Mouse (Mus musculus) limb, embryonic 13.5 days (tissue): ENCODE measurements around the gene Cabp4. TPM values are rescaled to one million over a fixed set of nuclear protein-coding genes. Genes with fewer than 3 reads are reported as not detected.

Source experiments
- ATAC-seq: fragments of 200-750 bp; cut with Nextera tagmentation; 2 replicates; pipeline ENCODE4 v1.8.0; 2017; ENCODE audit warnings: low read depth, moderate number of reproducible peaks, moderate TSS enrichment; ENCODE audit not compliant: low FRiP score
- H3K27ac ChIP-seq: fragments of 300-500 bp; sonication (generic); 2 replicates; pipeline ENCODE4 v1.5.1; 2015; ENCODE audit warnings: inconsistent platforms, mild to moderate bottlenecking, moderate library complexity
- H3K27me3 ChIP-seq: fragments of 300-500 bp; sonication (generic); 2 replicates; pipeline ENCODE4 v1.6.1; 2015; ENCODE audit warnings: mild to moderate bottlenecking, inconsistent platforms
- H3K36me3 ChIP-seq: fragments of 300-500 bp; sonication (generic); 2 replicates; pipeline ENCODE4 v1.6.1; 2015; ENCODE audit warnings: inconsistent platforms, mild to moderate bottlenecking, moderate library complexity
- H3K4me1 ChIP-seq: fragments of 300-500 bp; sonication (generic); 2 replicates; pipeline ENCODE4 v1.6.1; 2015; ENCODE audit warnings: inconsistent platforms
- H3K4me2 ChIP-seq: fragments of 300-500 bp; sonication (generic); replicated peaks from 2 replicates; pipeline ENCODE4 v1.6.1; 2015; ENCODE audit warnings: inconsistent platforms, mild to moderate bottlenecking, moderate library complexity
- H3K4me3 ChIP-seq: fragments of 300-500 bp; sonication (generic); 2 replicates; pipeline ENCODE4 v1.5.1; 2015; ENCODE audit warnings: moderate library complexity, mild to moderate bottlenecking, inconsistent platforms
- H3K9ac ChIP-seq: fragments of 300-500 bp; sonication (generic); 2 replicates; pipeline ENCODE4 v1.6.1; 2015; ENCODE audit warnings: mild to moderate bottlenecking, inconsistent platforms
- H3K9me3 ChIP-seq: fragments of 300-500 bp; sonication (generic); 2 replicates; pipeline ENCODE4 v1.6.1; 2016; ENCODE audit warnings: inconsistent platforms
- WGBS: fragments of 180-500 bp; shearing (Covaris S2); methylation state at CpG from one replicate; pipeline ENCODE4 v1.1.7; 2015; 5-methylcytosine and 5-hydroxymethylcytosine counted together
- polyA plus RNA-seq: library from polyadenylated mRNA; unstranded; fragments of >200 nt; fragmentation: Nextera tagmentation; extraction: Ambion mirVana; gene quantifications from 2 replicates; pipeline ENCODE4 v1.2.1, GENCODE M21; 2015

Gene Cabp4
- polyA plus RNA-seq, 1 experiment from 2014 or later: 0.05 TPM

DNA sequence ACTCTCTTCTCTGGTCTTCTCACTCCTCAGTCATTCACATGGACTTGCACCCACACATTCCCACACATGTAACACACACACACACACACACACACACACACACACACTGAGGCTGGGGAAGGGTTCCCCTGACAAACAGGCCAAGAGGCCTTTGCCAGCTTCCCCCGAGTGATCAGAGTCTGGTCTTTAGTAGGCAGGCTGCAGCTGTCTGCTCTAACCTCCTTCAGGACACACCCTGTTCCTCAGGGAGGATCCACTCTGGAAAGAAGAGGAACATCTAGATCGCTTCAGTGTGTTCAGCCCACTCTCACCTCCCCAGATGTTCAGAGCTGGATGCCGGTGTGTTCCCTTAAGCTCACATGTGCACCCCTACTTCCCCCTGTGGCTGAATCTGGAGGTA is 49.5 kb downstream of the Cabp4 start:
- Histone ChIP-seq H3K9me3 (no peaks in the 10 kb centered on the region), H3K4me2 (no peak overlapping the region), H3K27ac (no peak overlapping the region), H3K27me3 (peaks cover 3% of the 10 kb centered on the region), H3K4me3 (no peak overlapping the region), H3K36me3 (no peaks in the 10 kb centered on the region), H3K9ac (no peak overlapping the region), H3K4me1 (peaks cover 26% of the 10 kb centered on the region)
- 74% methylated on average over 3 of the region's 3 CpGs for WGBS
- ATAC-seq: no peak

DNA sequence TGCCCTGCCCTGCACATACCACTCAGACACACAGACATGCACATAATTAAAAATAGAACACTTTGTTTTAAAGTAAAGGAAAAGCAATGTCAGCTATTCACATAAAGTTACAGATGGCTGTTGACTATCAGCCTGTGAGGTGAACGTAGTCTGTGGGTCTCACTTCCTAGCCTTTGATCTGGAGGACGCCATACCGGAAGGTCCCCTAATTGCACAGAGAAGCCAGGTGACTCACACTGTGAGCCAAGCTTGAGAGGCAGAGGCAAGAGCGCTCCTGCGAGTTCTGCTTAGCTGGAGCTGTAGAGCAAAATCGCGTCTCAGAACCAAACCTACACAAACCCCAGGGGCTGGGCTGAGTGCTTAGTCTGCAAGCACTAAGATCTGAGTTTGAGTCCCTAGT is 50.1 kb downstream of the Cabp4 start:
- no peaks in the 10 kb centered on the region; the same call in 1 of the 2 replicates for H3K27me3 ChIP-seq
- H3K4me3 ChIP-seq: no peak overlapping the region
- ATAC-seq: no peak
- no peak overlapping the region for H3K9ac ChIP-seq
- no peak overlapping the region for H3K27ac ChIP-seq
- 42% methylated on average over 7 of the region's 7 CpGs for WGBS
- H3K9me3 ChIP-seq: no peaks in the 10 kb centered on the region
- H3K36me3 ChIP-seq: no peaks in the 10 kb centered on the region
- no peak overlapping the region for H3K4me2 ChIP-seq
- H3K4me1 ChIP-seq: peaks cover 22% of the 10 kb centered on the region

DNA sequence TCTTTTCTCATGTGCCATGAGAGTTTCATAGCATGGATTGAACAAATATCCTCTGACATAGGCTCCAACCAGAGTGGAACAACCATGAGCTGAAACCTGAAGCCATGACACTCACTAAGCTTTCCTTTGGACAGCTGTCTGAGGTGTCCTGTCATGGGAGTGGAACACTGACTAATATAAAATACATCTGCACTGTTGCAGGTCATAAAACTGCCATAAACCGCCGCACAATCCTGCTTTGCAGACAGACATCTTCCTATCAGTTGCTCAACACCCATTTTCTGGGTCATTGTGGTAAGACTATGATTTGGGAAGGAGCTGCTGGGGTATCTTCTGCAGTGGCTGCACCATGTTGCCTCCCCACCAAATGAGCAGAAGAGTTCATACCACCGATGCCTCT is 51.1 kb downstream of the Cabp4 start:
- Histone ChIP-seq H3K27me3 (no peaks in the 10 kb centered on the region; the same call in 1 of the 2 replicates), H3K4me2 (no peak overlapping the region), H3K36me3 (no peaks in the 10 kb centered on the region), H3K27ac (no peak overlapping the region), H3K4me1 (peaks cover 14% of the 10 kb centered on the region), H3K4me3 (no peak overlapping the region), H3K9me3 (no peaks in the 10 kb centered on the region), H3K9ac (no peak overlapping the region)
- no peak for ATAC-seq
- 67% methylated on average over 3 of the region's 3 CpGs for WGBS

DNA sequence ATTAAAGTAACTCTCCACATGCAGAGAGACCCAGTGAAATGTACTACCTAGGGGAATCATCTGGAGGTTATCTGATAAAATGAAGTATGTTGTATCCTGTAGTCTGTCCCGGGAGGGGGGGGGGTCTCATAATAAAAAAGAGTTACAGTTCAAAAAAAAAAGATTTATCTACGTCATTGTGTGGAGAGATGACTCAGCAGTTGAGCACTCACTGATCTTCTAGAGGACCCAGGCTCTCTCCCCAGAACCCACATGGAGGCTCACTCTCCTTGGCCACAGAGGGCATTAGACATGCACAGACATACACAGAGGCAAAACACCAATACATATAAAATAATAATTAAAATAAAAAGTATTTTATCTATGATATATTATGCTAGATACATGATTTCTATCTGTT is 52.5 kb downstream of the Cabp4 start:
- 59% methylated on average over 2 of the region's 2 CpGs for WGBS
- Histone ChIP-seq H3K9ac (no peak overlapping the region), H3K9me3 (no peaks in the 10 kb centered on the region), H3K27me3 (no peaks in the 10 kb centered on the region; the same call in 1 of the 2 replicates), H3K36me3 (no peaks in the 10 kb centered on the region), H3K4me2 (no peak overlapping the region), H3K4me1 (peaks cover 6% of the 10 kb centered on the region), H3K4me3 (no peak overlapping the region), H3K27ac (no peak overlapping the region)
- no peak for ATAC-seq

DNA sequence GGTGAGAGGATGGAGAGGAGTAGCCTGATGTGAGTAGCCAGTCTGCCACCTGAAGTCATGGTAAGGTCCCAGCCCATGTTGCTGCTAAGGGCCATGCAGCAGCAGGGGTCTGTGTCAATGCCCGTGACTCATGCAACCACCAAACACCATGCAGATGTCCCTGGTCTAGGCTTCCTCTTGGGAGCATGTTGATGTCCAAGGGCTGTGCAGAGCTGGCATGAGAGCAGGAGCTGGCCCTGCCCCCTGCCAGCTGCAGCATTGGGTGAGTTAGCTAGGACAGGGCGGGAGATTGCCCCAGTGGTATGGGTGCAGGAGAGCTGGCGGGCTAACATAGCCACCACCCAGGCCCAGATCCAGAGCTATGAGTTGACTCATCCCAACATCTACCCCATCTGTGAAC is 53.4 kb downstream of the Cabp4 start:
- Histone ChIP-seq H3K9ac (no peak overlapping the region), H3K4me1 (no peaks in the 10 kb centered on the region), H3K4me2 (no peak overlapping the region), H3K36me3 (no peaks in the 10 kb centered on the region), H3K27ac (no peak overlapping the region), H3K27me3 (no peaks in the 10 kb centered on the region; the same call in 1 of the 2 replicates), H3K4me3 (no peak overlapping the region), H3K9me3 (no peaks in the 10 kb centered on the region)
- no peak for ATAC-seq
- WGBS: 91% methylated on average over 3 of the region's 3 CpGs

DNA sequence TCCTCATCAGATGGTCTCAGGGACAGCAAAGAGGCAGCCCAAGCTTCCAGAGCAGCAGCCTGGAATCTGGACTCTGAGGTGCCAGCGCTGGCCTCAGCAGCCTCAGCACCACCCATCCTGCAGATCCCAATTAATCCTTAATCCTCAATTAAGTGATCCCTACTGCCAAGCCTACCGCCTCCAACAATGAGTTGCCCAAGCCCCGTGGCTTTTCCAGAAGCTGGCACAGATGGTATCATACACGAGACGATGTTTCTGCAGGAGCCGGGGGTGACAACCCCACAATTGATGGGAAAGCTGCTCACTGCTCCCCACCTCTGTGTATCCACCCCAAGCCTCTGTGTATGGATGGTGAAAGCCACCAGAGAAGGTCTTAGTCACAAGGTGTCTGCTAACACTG is 54.7 kb downstream of the Cabp4 start:
- WGBS: 78% methylated on average over 6 of the region's 6 CpGs

GRCm38 (mm10) chr19:4088146-4088545 is 55.7 kb downstream of the Cabp4 start:
- no peak overlapping the region for H3K4me2 ChIP-seq
- H3K9me3 ChIP-seq: no peaks in the 10 kb centered on the region
- no peaks in the 10 kb centered on the region for H3K4me1 ChIP-seq
- H3K27ac ChIP-seq: no peak overlapping the region
- no peak for ATAC-seq
- 41% methylated on average over 5 of the region's 5 CpGs for WGBS
- no peak overlapping the region for H3K4me3 ChIP-seq
- H3K27me3 ChIP-seq: no peaks in the 10 kb centered on the region; the same call in 1 of the 2 replicates
- no peaks in the 10 kb centered on the region for H3K36me3 ChIP-seq
- H3K9ac ChIP-seq: no peak overlapping the region

More for the DNA sequence above, 54.7 kb downstream of the Cabp4 start:
- H3K4me2 ChIP-seq: no peak overlapping the region
- no peak overlapping the region for H3K4me3 ChIP-seq
- no peaks in the 10 kb centered on the region for H3K36me3 ChIP-seq
- H3K27ac ChIP-seq: no peak overlapping the region
- no peaks in the 10 kb centered on the region; the same call in 1 of the 2 replicates for H3K27me3 ChIP-seq
- ATAC-seq: no peak
- no peaks in the 10 kb centered on the region for H3K9me3 ChIP-seq
- H3K9ac ChIP-seq: no peak overlapping the region
- H3K4me1 ChIP-seq: no peaks in the 10 kb centered on the region

- Histone ChIP-seq H3K4me2 (no peak overlapping the region), H3K27ac (no peak overlapping the region), H3K27me3 (no peaks in the 10 kb centered on the region; the same call in 1 of the 2 replicates), H3K4me1 (no peaks in the 10 kb centered on the region), H3K4me3 (no peak overlapping the region), H3K9ac (no peak overlapping the region), H3K9me3 (no peaks in the 10 kb centered on the region), H3K36me3 (no peaks in the 10 kb centered on the region)
- no peak for ATAC-seq
- 87% methylated on average over 5 of the region's 5 CpGs for WGBS
Measured at GRCm38 (mm10) chr19:4087090-4087489, 56.7 kb downstream of the Cabp4 start.

DNA sequence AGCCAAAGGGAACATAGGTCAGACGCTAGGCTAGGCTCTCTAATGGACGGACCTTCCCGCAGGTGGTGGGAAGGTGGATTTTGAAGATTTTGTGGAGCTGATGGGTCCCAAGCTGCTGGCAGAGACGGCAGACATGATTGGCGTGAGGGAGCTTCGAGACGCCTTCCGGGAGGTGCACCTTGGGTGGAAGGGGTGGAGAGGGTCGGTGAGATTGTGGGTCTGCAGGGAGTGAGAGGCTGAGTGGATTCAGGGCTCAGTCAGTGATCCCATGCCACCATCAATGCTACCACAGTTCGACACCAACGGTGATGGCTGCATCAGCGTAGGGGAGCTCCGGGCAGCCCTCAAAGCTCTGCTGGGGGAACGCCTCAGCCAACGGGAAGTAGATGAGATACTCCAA is 57.7 kb downstream of the Cabp4 start:
- no peak for ATAC-seq
- H3K9ac ChIP-seq: no peak overlapping the region
- no peak overlapping the region for H3K4me3 ChIP-seq
- no peaks in the 10 kb centered on the region for H3K36me3 ChIP-seq
- H3K4me2 ChIP-seq: no peak overlapping the region
- H3K27me3 ChIP-seq: no peaks in the 10 kb centered on the region; the same call in 1 of the 2 replicates
- no peaks in the 10 kb centered on the region for H3K4me1 ChIP-seq
- H3K9me3 ChIP-seq: no peaks in the 10 kb centered on the region
- 94% methylated on average over 15 of the region's 15 CpGs for WGBS
- H3K27ac ChIP-seq: no peak overlapping the region

Other genes starting within 250 kb of the Cabp4 start
- gene Tcirg1, start 236.9 kb downstream of the Cabp4 start, polyA plus RNA-seq: 40.3 and 52.9 TPM in 2 replicates
- 259 and 267 TPM in 2 replicates for gene Ndufs8, start 231.3 kb downstream of the Cabp4 start, polyA plus RNA-seq
- 1.1 and 1.3 TPM in 2 replicates for gene Aldh3b1, start 214.2 kb downstream of the Cabp4 start, polyA plus RNA-seq
- gene Unc93b1, start 208.8 kb downstream of the Cabp4 start, polyA plus RNA-seq: 14.2 and 15.0 TPM in 2 replicates
- 0.05 TPM in 1 of 2 replicates, not detected in the other for gene Aldh3b3, start 185.4 kb downstream of the Cabp4 start, polyA plus RNA-seq
- 7.8 and 9.3 TPM in 2 replicates for gene Aldh3b2, start 171.7 kb downstream of the Cabp4 start, polyA plus RNA-seq
- gene Acy3, start 157.5 kb downstream of the Cabp4 start, polyA plus RNA-seq: 4.6 and 6.8 TPM in 2 replicates
- gene Tbx10, start 151.3 kb downstream of the Cabp4 start, polyA plus RNA-seq: not detected in 2 replicates
- gene Nudt8, start 143.5 kb downstream of the Cabp4 start, polyA plus RNA-seq: 32.9 and 34.2 TPM in 2 replicates
- 4.5 and 4.7 TPM in 2 replicates for gene Gm49405, start 143.4 kb downstream of the Cabp4 start, polyA plus RNA-seq
- gene Doc2g, start 140.7 kb downstream of the Cabp4 start, polyA plus RNA-seq: 4.6 and 5.5 TPM in 2 replicates
- 188 and 199 TPM in 2 replicates for gene Ndufv1, start 131.2 kb downstream of the Cabp4 start, polyA plus RNA-seq
- 573 and 575 TPM in 2 replicates for gene Gstp1, start 106.0 kb downstream of the Cabp4 start, polyA plus RNA-seq
- 0.61 and 6.7 TPM in 2 replicates for gene Gstp2, start 98.0 kb downstream of the Cabp4 start, polyA plus RNA-seq
- not detected in 2 replicates for gene Gstp3, start 84.5 kb downstream of the Cabp4 start, polyA plus RNA-seq
- not detected in 2 replicates for gene Cabp2, start 62.5 kb downstream of the Cabp4 start, polyA plus RNA-seq
- 56.8 TPM in 2 replicates for gene Cdk2ap2, start 46.9 kb downstream of the Cabp4 start, polyA plus RNA-seq
- gene Pitpnm1, start 44.0 kb downstream of the Cabp4 start, polyA plus RNA-seq: 6.6 and 7.3 TPM in 2 replicates
- 98.5 and 105 TPM in 2 replicates for gene Aip, start 18.2 kb downstream of the Cabp4 start, polyA plus RNA-seq
- not detected in 2 replicates for gene Gpr152, start 4.2 kb downstream of the Cabp4 start, polyA plus RNA-seq
- 137 and 146 TPM in 2 replicates for gene Coro1b, start 4.6 kb upstream of the Cabp4 start, polyA plus RNA-seq
- gene Ptprcap, start 9.6 kb upstream of the Cabp4 start, polyA plus RNA-seq: 2.7 and 3.6 TPM in 2 replicates
- 63.9 and 65.7 TPM in 2 replicates for gene Rps6kb2, start 19.3 kb upstream of the Cabp4 start, polyA plus RNA-seq
- gene Carns1, start 31.4 kb upstream of the Cabp4 start, polyA plus RNA-seq: 2.2 and 2.5 TPM in 2 replicates
- gene Tbc1d10c, start 47.3 kb upstream of the Cabp4 start, polyA plus RNA-seq: 1.3 and 2.7 TPM in 2 replicates
- gene Ppp1ca, start 48.0 kb upstream of the Cabp4 start, polyA plus RNA-seq: 817 and 858 TPM in 2 replicates
- gene Rad9a, start 57.6 kb upstream of the Cabp4 start, polyA plus RNA-seq: 36.2 and 38.1 TPM in 2 replicates
- gene Clcf1, start 70.2 kb upstream of the Cabp4 start, polyA plus RNA-seq: 9.0 and 10.0 TPM in 2 replicates
- gene AC109138.7, start 70.3 kb upstream of the Cabp4 start, polyA plus RNA-seq: not detected in 2 replicates
- gene Pold4, start 87.9 kb upstream of the Cabp4 start, polyA plus RNA-seq: 17.6 and 21.4 TPM in 2 replicates
- gene Ssh3, start 125.1 kb upstream of the Cabp4 start, polyA plus RNA-seq: 15.7 and 16.0 TPM in 2 replicates
- 13.6 and 14.7 TPM in 2 replicates for gene Ankrd13d, start 139.1 kb upstream of the Cabp4 start, polyA plus RNA-seq
- 16.5 and 18.5 TPM in 2 replicates for gene Grk2, start 162.2 kb upstream of the Cabp4 start, polyA plus RNA-seq